Mouse (Mus musculus): ENCODE measurements at regions not wholly inside any gene's neighbourhood (a gene's known extent, or its start where the extent isn't known, plus 50 kb on each side); places are given as distances from the start of the nearest gene placed in this dataset.

- no peak for DNase-seq (ENCODE audit: low spot score)
Observed at GRCm38 (mm10) chr19:44686061-44686460, 69.8 kb upstream of the Pax2 start.

DNA sequence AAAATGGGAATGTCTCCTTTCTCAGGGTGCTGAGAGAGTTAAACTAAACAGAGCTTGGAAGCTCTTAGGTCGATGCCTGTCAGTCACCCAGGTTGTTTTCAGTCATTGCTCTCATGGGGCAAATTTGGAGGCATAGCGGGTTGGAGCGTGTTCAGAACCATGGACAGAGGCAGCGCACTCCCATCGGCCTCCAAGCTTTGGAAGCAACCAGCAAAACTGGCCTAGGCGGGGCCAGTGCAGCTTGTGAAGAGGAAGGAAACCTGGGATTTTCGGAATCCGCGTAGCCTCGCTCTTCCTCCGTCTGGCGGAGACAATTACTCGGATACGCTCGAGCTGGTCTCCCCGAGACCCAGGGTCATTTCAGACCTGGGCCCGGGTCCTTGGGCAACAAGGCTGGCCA lies 63.4 kb upstream of the Pax2 start:
- DNase-seq (ENCODE audit: low spot score) = peak; percentile 83

DNA sequence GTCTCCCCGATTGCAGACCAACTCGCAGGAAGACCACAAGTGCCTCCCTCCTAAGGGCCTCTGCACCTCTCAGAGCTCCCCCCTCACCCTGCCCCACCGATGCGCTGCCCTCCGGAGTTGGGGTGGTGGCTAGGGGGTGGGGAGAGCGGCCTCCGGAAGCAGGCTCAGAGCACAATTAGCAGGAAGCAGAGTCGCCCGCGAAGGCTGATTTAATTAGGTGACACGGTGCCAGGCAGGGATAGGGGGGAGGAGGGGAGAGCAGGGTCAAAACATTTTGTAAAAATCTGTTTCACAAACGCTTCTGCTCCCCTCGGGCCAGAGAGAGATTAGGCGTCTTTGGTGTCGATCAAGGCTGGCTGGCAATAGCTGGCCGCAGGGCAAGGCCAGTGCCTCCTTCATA lies 63.0 kb upstream of the Pax2 start:
- DNase-seq (ENCODE audit: low spot score) = no peak

- no peak for DNase-seq (ENCODE audit: low spot score)
Observed at GRCm38 (mm10) chr19:44695331-44695730, 60.5 kb upstream of the Pax2 start.

- no peak for DNase-seq (ENCODE audit: low spot score)
Observed at GRCm38 (mm10) chr19:44696059-44696712, 59.7 kb upstream of the Pax2 start.

DNA sequence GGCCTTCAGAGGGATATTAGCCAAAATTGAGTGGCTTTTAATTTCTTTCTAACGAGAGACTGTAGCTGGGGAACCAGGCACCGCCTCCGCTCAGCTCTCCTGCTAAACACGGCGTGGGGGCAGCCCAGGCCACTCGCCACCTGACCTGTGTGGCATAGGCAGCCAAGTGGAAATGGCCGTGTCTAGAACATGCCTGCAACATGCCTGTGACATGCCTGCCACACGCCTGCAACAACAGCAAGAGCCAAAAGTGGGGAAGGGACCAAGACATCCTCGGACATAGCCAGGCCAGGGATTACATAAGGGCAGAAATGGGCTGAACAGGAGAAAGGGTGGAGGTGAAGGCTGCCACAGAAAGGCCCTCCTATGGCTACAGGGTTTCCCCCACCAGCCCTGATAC lies 59.1 kb upstream of the Pax2 start:
- DNase-seq (ENCODE audit: low spot score) = no peak

DNA sequence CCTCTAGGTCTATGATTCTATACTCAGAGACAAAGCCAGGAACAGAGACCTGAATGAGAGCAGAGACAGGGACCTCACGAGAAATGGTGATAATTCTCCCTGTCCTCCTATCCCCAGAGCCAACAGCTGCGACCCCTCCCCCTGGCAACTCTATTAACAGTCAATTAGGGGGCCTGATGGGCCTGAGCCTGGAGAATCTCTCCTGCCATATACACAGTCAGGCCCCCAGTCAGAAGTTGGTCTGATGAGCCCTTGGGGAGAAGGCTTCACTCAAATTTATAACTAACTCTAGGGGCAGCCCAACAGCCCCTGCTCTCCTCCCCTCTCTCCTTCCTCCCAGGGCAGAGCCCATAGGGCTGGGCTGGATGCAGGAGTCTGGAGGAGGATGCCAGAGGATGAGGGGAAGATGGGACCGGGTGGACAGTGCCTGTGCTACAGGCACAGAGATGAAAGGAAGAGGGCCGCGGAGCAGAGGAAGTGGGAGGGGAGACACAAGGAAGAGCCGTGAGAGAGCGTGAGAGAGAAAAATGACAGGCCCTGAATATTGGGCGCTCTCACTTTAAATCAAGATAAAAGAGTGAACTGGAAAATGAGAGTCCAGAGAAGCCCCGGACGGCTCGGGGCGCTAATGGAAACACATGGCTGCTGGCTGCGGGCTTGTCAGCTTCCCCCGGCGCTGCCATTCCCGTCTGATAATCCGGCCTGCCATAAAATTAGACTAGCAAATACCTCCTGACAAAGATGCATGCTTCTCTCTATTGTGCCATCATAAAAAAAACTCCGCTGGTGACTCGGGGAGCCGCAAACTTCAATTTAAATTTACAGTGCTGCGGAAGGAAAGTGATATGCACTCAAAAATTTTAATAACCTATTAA lies 57.2 kb upstream of the Pax2 start:
- DNase-seq (ENCODE audit: low spot score) = peak; percentile 50

Data from retina, embryonic 14.5 days (tissue).